Mouse (Mus musculus): Measurements from ENCODE around the gene Eci3.

Eci3 gene

DNA sequence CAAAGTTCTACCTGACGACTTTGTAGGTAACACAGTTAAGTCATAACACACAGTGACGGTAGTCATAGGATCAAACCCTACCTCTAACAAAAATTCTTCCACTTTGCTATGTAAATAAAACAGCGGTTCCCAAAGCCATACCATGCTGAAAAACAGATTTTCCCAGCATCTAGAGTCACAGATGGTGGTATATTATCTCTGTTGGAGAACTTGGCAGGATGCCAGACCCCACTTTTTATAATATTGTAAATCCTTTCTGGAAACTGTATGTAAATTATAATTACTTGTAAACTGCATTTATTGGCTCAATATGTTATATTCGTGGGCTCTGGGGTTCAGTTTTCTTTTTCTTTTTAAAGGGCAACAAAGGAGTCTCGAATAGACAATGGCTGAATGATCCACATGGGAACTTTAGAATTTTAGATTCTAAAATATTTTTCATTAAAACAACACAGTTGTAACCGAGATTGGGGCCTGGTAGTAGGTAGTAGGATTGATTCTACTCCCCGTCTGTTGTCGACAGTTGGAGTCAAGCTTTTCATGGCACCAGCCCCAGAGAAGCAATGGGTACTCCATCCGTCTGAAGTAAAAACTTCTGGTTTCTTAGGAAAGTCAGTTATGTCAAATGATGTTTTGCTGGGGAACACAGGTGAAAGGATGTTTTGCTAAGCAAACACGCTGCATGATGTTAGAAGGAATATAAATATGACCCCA is 28.5 kb downstream of the Eci3 start:
- no peak for DNase-seq (ENCODE audit: extremely low read depth, low read depth, low spot score)

DNA sequence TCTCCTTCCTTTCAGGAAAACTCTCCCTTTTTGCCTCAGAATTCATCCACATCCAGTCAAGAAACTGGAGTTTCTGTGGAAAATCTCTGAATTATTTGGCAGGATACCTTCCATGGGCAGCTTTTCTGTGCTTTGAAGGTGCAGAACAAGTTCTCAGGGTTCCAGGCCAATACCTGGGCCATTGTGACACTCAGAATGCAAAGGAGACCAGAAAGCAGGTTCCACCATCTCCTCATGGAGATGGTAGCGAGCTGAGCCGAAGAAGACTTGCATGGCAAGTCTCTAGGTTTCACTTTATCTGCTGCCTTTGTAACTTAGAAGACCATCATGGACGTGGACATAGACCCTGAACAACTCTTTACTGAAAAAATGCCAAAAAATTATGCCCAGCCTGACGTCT is 39.4 kb downstream of the Eci3 start, which contains the start of the genes Fam217a and 4933417A18Rik:
TSS of gene Fam217a (minus strand) at position 101 of the 400 bp plus-strand sequence.
TSS of gene 4933417A18Rik (plus strand) at position 200 of the 400 bp plus-strand sequence.
- DNase-seq (ENCODE audit: extremely low read depth, low read depth, low spot score), result no peak

DNA sequence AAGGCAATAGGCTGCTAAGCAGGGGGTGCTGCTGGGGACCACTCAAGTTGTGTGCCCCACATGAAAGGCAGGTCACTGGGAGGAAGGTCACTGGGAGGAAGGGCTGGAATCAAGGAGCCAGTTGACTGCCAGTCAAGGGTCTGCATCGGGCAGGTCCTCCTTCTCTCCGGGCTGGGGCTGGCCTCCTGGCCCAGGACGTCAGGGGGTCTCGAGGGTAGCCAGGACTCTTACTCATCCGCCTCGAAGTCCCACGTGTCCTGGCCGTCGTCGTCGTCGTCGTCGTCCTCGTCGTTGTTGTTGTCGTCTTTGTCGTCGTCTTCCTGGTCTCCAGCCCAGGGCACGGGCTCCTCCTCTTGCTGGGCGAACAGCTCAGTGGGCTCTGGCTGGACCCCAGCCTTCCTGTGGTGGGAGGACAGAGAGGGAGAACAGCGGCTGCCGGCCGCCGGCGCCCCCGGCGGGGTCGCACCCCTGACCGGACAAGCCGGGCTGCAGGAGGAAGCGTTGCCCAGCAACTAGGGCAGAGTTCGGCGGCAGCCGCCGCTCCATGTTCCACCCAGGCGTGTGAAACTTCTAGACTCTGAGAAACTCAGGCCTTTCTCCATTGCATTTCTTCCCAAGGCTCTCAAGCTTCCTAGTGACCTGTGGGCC is 47.0 kb downstream of the Eci3 start:
- no peak for DNase-seq (ENCODE audit: extremely low read depth, low read depth, low spot score)

DNA sequence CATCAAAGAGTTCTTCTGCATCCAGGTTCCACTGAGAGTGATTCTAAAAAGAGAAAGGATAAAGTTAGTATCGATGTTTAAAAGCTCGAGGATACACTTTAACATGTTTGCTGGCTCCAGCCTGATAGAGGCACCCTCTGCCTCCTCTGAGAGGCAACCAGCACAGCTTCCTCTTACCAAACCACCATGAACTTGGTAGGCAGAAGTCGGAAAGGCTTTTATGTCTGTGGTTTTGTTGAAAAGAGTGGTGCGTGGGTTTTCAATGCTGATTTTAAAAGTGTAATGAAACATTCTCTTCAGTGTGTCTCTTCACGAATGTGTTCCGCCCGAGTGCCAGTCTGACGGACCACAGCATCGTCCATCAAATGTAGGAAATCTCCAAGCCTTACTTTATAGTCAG is 49.0 kb downstream of the Eci3 start:
- DNase-seq (ENCODE audit: extremely low read depth, low read depth, low spot score), result no peak
